Mouse (Mus musculus) regulatory T cell (primary cell): ENCODE data around the gene Fhod1.

ENCODE experiments used
- in situ Hi-C: fragments of 300-600 bp; cut with MboI, MseI; formaldehyde crosslinking; loops from one replicate; pipeline ENCODE4 v1.15.1; 2025; ENCODE audit warnings: high pct_unique_total_duplicates

The Fhod1 gene

GRCm38 (mm10) chr8:105347428-105348221 is at the start of gene Fhod1:
Gene Fhod1 (minus strand): TSS chr8:105347953.
- in situ Hi-C loops: no loop called here

GRCm38 (mm10) chr8:105393915-105394314 is 46.2 kb upstream of the Fhod1 start:
- in situ Hi-C loops: no loop called here

GRCm38 (mm10) chr8:105393089-105393787 is 45.5 kb upstream of the Fhod1 start:
- in situ Hi-C loops: no loop called here

GRCm38 (mm10) chr8:105389096-105389495 is 41.3 kb upstream of the Fhod1 start:
- in situ Hi-C loops: no loop called here

GRCm38 (mm10) chr8:105387151-105387550 is 39.4 kb upstream of the Fhod1 start:
- in situ Hi-C loops: no loop called here

- in situ Hi-C loops: no loop called here
Observed at GRCm38 (mm10) chr8:105384070-105384469, 36.3 kb upstream of the Fhod1 start.

- in situ Hi-C loops: no loop called here
Observed at GRCm38 (mm10) chr8:105380308-105380707, 32.6 kb upstream of the Fhod1 start.

- in situ Hi-C loops: no loop called here
Observed at GRCm38 (mm10) chr8:105378673-105379072, 30.9 kb upstream of the Fhod1 start.

GRCm38 (mm10) chr8:105374513-105374966 is 26.8 kb upstream of the Fhod1 start:
- in situ Hi-C loops: no loop called here

- in situ Hi-C loops: no loop called here
Observed at GRCm38 (mm10) chr8:105373032-105373431, 25.3 kb upstream of the Fhod1 start, which contains the start of gene Plekhg4. Gene Plekhg4 (plus strand): TSS chr8:105373274.

- in situ Hi-C loops: no loop called here
Observed at GRCm38 (mm10) chr8:105372473-105372872, 24.7 kb upstream of the Fhod1 start.

- in situ Hi-C loops: no loop called here
Observed at GRCm38 (mm10) chr8:105367107-105367506, 19.4 kb upstream of the Fhod1 start.

GRCm38 (mm10) chr8:105361751-105362702 is 14.3 kb upstream of the Fhod1 start:
- in situ Hi-C loops: no loop called here

GRCm38 (mm10) chr8:105359646-105360045 is 11.9 kb upstream of the Fhod1 start:
- in situ Hi-C loops: no loop called here

- in situ Hi-C loops: no loop called here
Observed at GRCm38 (mm10) chr8:105359208-105359607, 11.5 kb upstream of the Fhod1 start.

- in situ Hi-C loops: no loop called here
Observed at GRCm38 (mm10) chr8:105356681-105357080, 8.9 kb upstream of the Fhod1 start.

GRCm38 (mm10) chr8:105355179-105356024 is 7.6 kb upstream of the Fhod1 start:
- in situ Hi-C loops: no loop called here

- in situ Hi-C loops: no loop called here
Observed at GRCm38 (mm10) chr8:105354549-105354948, 6.8 kb upstream of the Fhod1 start.

- in situ Hi-C loops: no loop called here
Observed at GRCm38 (mm10) chr8:105353583-105354135, 5.9 kb upstream of the Fhod1 start.

GRCm38 (mm10) chr8:105350186-105350585 is 2.4 kb upstream of the Fhod1 start:
- in situ Hi-C loops: no loop called here
